Comparison of ENCODE assay signal across 9 mouse cellular contexts in the genomic region with DNA sequence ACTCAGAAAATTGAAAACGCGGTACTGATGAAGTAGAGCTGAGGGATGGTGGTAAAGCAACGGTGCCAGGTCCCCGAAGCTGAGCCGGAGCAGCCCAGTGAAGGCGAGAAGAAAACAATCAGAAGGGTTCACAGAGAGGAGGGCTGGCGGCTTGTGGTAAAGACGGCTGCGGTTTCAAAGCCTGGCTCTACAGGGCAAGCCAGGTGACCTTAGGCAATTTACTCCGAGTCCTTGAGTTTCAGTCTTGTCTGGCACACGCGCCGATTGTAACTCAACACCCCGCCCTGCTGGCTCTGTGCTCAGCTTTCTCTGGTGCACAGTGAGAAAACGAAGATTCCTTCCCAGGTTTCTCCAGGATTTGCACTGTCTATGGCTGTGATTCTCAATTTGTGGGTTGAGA. TPM values are rescaled to one million over a fixed set of nuclear protein-coding genes. Genes with fewer than 3 reads are reported as not detected.
DNase-seq lines count a peak whose midpoint lies in the region; ATAC-seq and TF ChIP-seq lines count a peak whose summit lies in the region.
"Had no signal": no experiment of that assay in that cellular context is flagged by ENCODE, and none has a peak within 500 bp of the region (broad histone marks: within the 10 kb centered on the region; RNA-seq: fewer than 3 reads in every experiment).

No protein-coding gene starts in this region.

- H3K27ac ChIP-seq in kidney, adult 2 months (ENCODE audit: insufficient read depth, low read depth, low read length) = no peak overlapping the region
- no peak overlapping the region for H3K27ac ChIP-seq in lung, postnatal 0 days (ENCODE audit: low read length)
- H3K27ac ChIP-seq in heart, embryonic 10.5 days = no peak overlapping the region

- H3K4me2 ChIP-seq in lung, postnatal 0 days (replicated peaks; ENCODE audit: low read depth, low read length) = 0 out of 2 replicates have a peak overlapping the region, but pooled peaks have one; percentile 19

- ATAC-seq in lung, postnatal 0 days = peak; percentile 28; the same call in 1 of the 2 replicates
- ATAC-seq: liver, postnatal 0 days had no signal

- H3K4me3 ChIP-seq in kidney, adult 2 months (ENCODE audit: insufficient read depth, low read depth, low read length) = no peak overlapping the region
- H3K4me3 ChIP-seq in lung, postnatal 0 days (ENCODE audit: low read depth, low read length) = no peak overlapping the region
- H3K4me3 ChIP-seq in heart, embryonic 10.5 days = no peak overlapping the region

- H3K36me3 ChIP-seq in kidney, adult 2 months (ENCODE audit: control insufficient read depth, insufficient read depth, low read length) = no peaks in the 10 kb centered on the region
- H3K36me3 ChIP-seq in lung, postnatal 0 days (ENCODE audit: insufficient read depth, low read length) = no peaks in the 10 kb centered on the region
- H3K36me3 ChIP-seq in heart, embryonic 10.5 days = no peaks in the 10 kb centered on the region

- no peak for TF ChIP-seq EP300 in lung, postnatal 0 days (IDR thresholded peaks at IDR 0.05)

- no peak for TF ChIP-seq POLR2A in kidney, adult 2 months (IDR thresholded peaks at IDR 0.05; ENCODE audit: low read depth, low read length)

- H3K4me1 ChIP-seq in kidney, adult 2 months (ENCODE audit: control insufficient read depth, insufficient read depth, low read length) = no peaks in the 10 kb centered on the region
- no peaks in the 10 kb centered on the region for H3K4me1 ChIP-seq in lung, postnatal 0 days (ENCODE audit: insufficient read depth, low read depth, low read length)
- H3K4me1 ChIP-seq in heart, embryonic 10.5 days = no peaks in the 10 kb centered on the region

- TF ChIP-seq CTCF in kidney, adult 2 months (conservative IDR thresholded peaks at IDR 0.05; ENCODE audit: insufficient read depth, insufficient read length, low read depth, low read length) = no peak
- no peak for TF ChIP-seq CTCF in lung, postnatal 0 days (IDR thresholded peaks at IDR 0.05)

- H3K27me3 ChIP-seq in kidney, adult 2 months (replicated peaks; ENCODE audit: control insufficient read depth, insufficient read depth, low read length) = no peaks in the 10 kb centered on the region
- no peaks in the 10 kb centered on the region for H3K27me3 ChIP-seq in lung, postnatal 0 days (replicated peaks; ENCODE audit: insufficient read depth, low read length)
- no peaks in the 10 kb centered on the region for H3K27me3 ChIP-seq in heart, embryonic 10.5 days (ENCODE audit: insufficient read depth, poor library complexity, severe bottlenecking)

- intact Hi-C loops in gastrocnemius, postnatal 14 days (cut with DNase I; ENCODE audit: low total_unique reads) = no loop called here

- no peaks in the 10 kb centered on the region for H3K9me3 ChIP-seq in lung, postnatal 0 days (ENCODE audit: low read length)
- 0 out of 2 replicates have a peak, but pooled peaks cover 3% of the 10 kb centered on the region for H3K9me3 ChIP-seq in heart, embryonic 10.5 days

- H3K9ac ChIP-seq in lung, postnatal 0 days (replicated peaks; ENCODE audit: low read depth) = no peak overlapping the region
- H3K9ac ChIP-seq: liver, postnatal 0 days had no signal

- WGBS in kidney, adult 2 months = 31% methylated on average over 15 of the region's 15 CpGs
- 28% methylated on average over 15 of the region's 15 CpGs for WGBS in lung, postnatal 0 days
- 63% methylated on average over 15 of the region's 15 CpGs for WGBS in heart, embryonic 10.5 days

- peak; percentile 54 for DNase-seq in kidney, adult 2 months
- no peak for DNase-seq in kidney, adult 9 months
- DNase-seq in adrenal gland, postnatal 25 days = peak; percentile 53
- peak; percentile 69 for DNase-seq in gastrocnemius, postnatal 14 days
- peak; percentile 40 for DNase-seq in lung, postnatal 0 days (ENCODE audit: low spot score)
- DNase-seq in right cerebral cortex, postnatal 10 days (ENCODE audit: low spot score in 2 of 2) = no peak
- DNase-seq in left cerebral cortex, adult 8-10 months (ENCODE audit: low spot score in 2 of 2) = no peak
- no peak for DNase-seq in heart, embryonic 10.5 days (ENCODE audit: low spot score)
- DNase-seq: liver, postnatal 0 days had no signal

RNA-seq across cellular contexts. Expression of a gene that starts 22.3 kb away (rescaled TPM):
- 2.1 and 2.3 TPM in 2 replicates for polyA plus RNA-seq in kidney, adult 2 months (2012; rRNA removed)
- 0.52 TPM in 1 of 2 replicates, not detected in the other for total RNA-seq in adrenal gland, postnatal 25 days (2021)
- total RNA-seq in gastrocnemius, postnatal 14 days (2021) = 1 to 10 TPM; 1.5 to 1.9 TPM
- polyA plus RNA-seq in lung, postnatal 0 days (2015; fragmentation: Nextera tagmentation; extraction: Ambion mirVana) = 1.6 and 3.3 TPM in 2 replicates
- 10 to 100 TPM; 23.9 to 29.4 (median 27.6) TPM for total RNA-seq in left cerebral cortex, adult 8-10 months (2022)
- 0.10 and 0.48 TPM in 2 replicates for polyA plus RNA-seq in heart, embryonic 10.5 days (2016; fragmentation: Nextera tagmentation; extraction: Ambion mirVana)

RNA-seq across cellular contexts. Expression of a gene that starts 22.4 kb away (rescaled TPM):
- polyA plus RNA-seq in kidney, adult 2 months (2012; rRNA removed) = 15.1 and 16.0 TPM in 2 replicates
- 27.2 and 27.4 TPM in 2 replicates for total RNA-seq in adrenal gland, postnatal 25 days (2021)
- total RNA-seq in gastrocnemius, postnatal 14 days (2021) = 10 to 100 TPM; 17.1 to 37.4 TPM
- 13.5 and 13.9 TPM in 2 replicates for polyA plus RNA-seq in lung, postnatal 0 days (2015; fragmentation: Nextera tagmentation; extraction: Ambion mirVana)
- total RNA-seq in left cerebral cortex, adult 8-10 months (2022) = 10 to 100 TPM; 64.2 to 70.5 (median 64.9) TPM
- polyA plus RNA-seq in heart, embryonic 10.5 days (2016; fragmentation: Nextera tagmentation; extraction: Ambion mirVana) = 18.3 and 26.9 TPM in 2 replicates

Comparison
In these comparisons a context has a peak if more than half of its experiments do, and no peak if none do; other contexts are left out.
1. DNase-seq: peak in kidney, adult 2 months (single experiment), adrenal gland, postnatal 25 days (single experiment), gastrocnemius, postnatal 14 days (single experiment) and lung, postnatal 0 days (single experiment); none in kidney, adult 9 months (single experiment), right cerebral cortex, postnatal 10 days (0 of 2), left cerebral cortex, adult 8-10 months (0 of 2) and heart, embryonic 10.5 days (single experiment).
2. RNA of a gene that starts 22.3 kb away (total RNA-seq): 23.9 to 29.4 TPM in left cerebral cortex, adult 8-10 months; 1.5 to 1.9 TPM in gastrocnemius, postnatal 14 days and 0.52 TPM in adrenal gland, postnatal 25 days; every median in the first group is over 4 times any median in the second.